Mouse (Mus musculus) embryo, embryonic 9.5 days (tissue): ENCODE data around the gene Tec.

Source experiments
- DNase-seq: peaks from one replicate; pipeline ENCODE4 v3.0.0-alpha.2; 2017; ENCODE audit errors: extremely low spot score

Gene Tec

GRCm38 (mm10) chr5:72868091-72868875, at the start of gene Tec:
Gene Tec (minus strand): TSS chr5:72868483.
- peak; percentile 94 for DNase-seq

- DNase-seq, result no peak
Observed at GRCm38 (mm10) chr5:72916851-72917250, 48.6 kb upstream of the Tec start.

- no peak for DNase-seq
Observed at GRCm38 (mm10) chr5:72916048-72916447, 47.8 kb upstream of the Tec start.

- DNase-seq, result peak; percentile 72
Observed at GRCm38 (mm10) chr5:72914633-72915561, 46.6 kb upstream of the Tec start.

- peak; percentile 100 for DNase-seq
Observed at GRCm38 (mm10) chr5:72913648-72914557, 45.6 kb upstream of the Tec start, which contains the start of gene Slain2. Gene Slain2 (plus strand): TSS chr5:72914304.

- no peak for DNase-seq
Observed at GRCm38 (mm10) chr5:72911284-72911683, 43.0 kb upstream of the Tec start.

GRCm38 (mm10) chr5:72910373-72910772, 42.1 kb upstream of the Tec start:
- DNase-seq, result no peak

GRCm38 (mm10) chr5:72909363-72909762, 41.1 kb upstream of the Tec start:
- DNase-seq, result no peak

GRCm38 (mm10) chr5:72908324-72908936, 40.1 kb upstream of the Tec start:
- DNase-seq, result no peak

GRCm38 (mm10) chr5:72907402-72907801, 39.1 kb upstream of the Tec start:
- no peak for DNase-seq

GRCm38 (mm10) chr5:72904903-72905790, 36.9 kb upstream of the Tec start:
- no peak for DNase-seq

GRCm38 (mm10) chr5:72902876-72903516, 34.7 kb upstream of the Tec start:
- DNase-seq, result no peak

- no peak for DNase-seq
Observed at GRCm38 (mm10) chr5:72902312-72902711, 34.0 kb upstream of the Tec start.

- DNase-seq, result no peak
Observed at GRCm38 (mm10) chr5:72901866-72902265, 33.6 kb upstream of the Tec start.

- no peak for DNase-seq
Observed at GRCm38 (mm10) chr5:72899255-72899654, 31.0 kb upstream of the Tec start.

GRCm38 (mm10) chr5:72897998-72898397, 29.7 kb upstream of the Tec start:
- no peak for DNase-seq

- DNase-seq, result no peak
Observed at GRCm38 (mm10) chr5:72896478-72897279, 28.4 kb upstream of the Tec start.

- DNase-seq, result no peak
Observed at GRCm38 (mm10) chr5:72895261-72895660, 27.0 kb upstream of the Tec start.

- no peak for DNase-seq
Observed at GRCm38 (mm10) chr5:72893987-72894386, 25.7 kb upstream of the Tec start.
